Mouse (Mus musculus) hindbrain, embryonic 12.5 days (tissue): ENCODE data around the gene Igf2bp2. TPM values are rescaled to one million over a fixed set of nuclear protein-coding genes. Genes with fewer than 3 reads are reported as not detected.
A peak's percentile ranks its signal among the peaks of the same experiment; 100 is the strongest.

Source experiments
- ATAC-seq: fragments of 200-750 bp; cut with Nextera tagmentation; 2 replicates; pipeline ENCODE4 v1.8.0; 2017; ENCODE audit warnings: moderate TSS enrichment; ENCODE audit not compliant: low FRiP score
- H3K27ac ChIP-seq: fragments of 300-500 bp; sonication (generic); 2 replicates; pipeline ENCODE4 v1.5.1; 2016; ENCODE audit warnings: mild to moderate bottlenecking
- H3K27me3 ChIP-seq: fragments of 300-500 bp; sonication (generic); 2 replicates; pipeline ENCODE4 v1.6.1; 2016; ENCODE audit warnings: mild to moderate bottlenecking
- H3K36me3 ChIP-seq: fragments of 300-500 bp; sonication (generic); 2 replicates; pipeline ENCODE4 v1.6.1; 2016; ENCODE audit warnings: mild to moderate bottlenecking
- H3K4me1 ChIP-seq: fragments of 300-500 bp; sonication (generic); 2 replicates; pipeline ENCODE4 v1.6.1; 2016
- H3K4me2 ChIP-seq: fragments of 300-500 bp; sonication (generic); replicated peaks from 2 replicates; pipeline ENCODE4 v1.6.1; 2016; ENCODE audit warnings: mild to moderate bottlenecking
- H3K4me3 ChIP-seq: fragments of 300-500 bp; sonication (generic); 2 replicates; pipeline ENCODE4 v1.5.1; 2016; ENCODE audit warnings: mild to moderate bottlenecking
- H3K9ac ChIP-seq: fragments of 300-500 bp; sonication (generic); 2 replicates; pipeline ENCODE4 v1.6.1; 2016; ENCODE audit warnings: mild to moderate bottlenecking, moderate library complexity
- H3K9me3 ChIP-seq: fragments of 300-500 bp; sonication (generic); replicated peaks from 2 replicates; pipeline ENCODE4 v1.6.1; 2016; ENCODE audit warnings: mild to moderate bottlenecking
- WGBS: fragments of 180-500 bp; shearing (Covaris S2); methylation state at CpG from one replicate; pipeline ENCODE4 v1.1.7; 2016; 5-methylcytosine and 5-hydroxymethylcytosine counted together
- polyA plus RNA-seq: library from polyadenylated mRNA; unstranded; fragments of >200 nt; fragmentation: Nextera tagmentation; extraction: Ambion mirVana; gene quantifications from 2 replicates; pipeline ENCODE4 v1.2.1, GENCODE M21; 2016

The Igf2bp2 gene
- polyA plus RNA-seq, 1 experiment from 2014 or later, result 93.6 TPM

- Histone ChIP-seq H3K36me3 (no peaks in the 10 kb centered on the region), H3K4me1 (peaks cover 27% of the 10 kb centered on the region), H3K9ac (peak overlapping the region; percentile 97), H3K4me3 (peak overlapping the region; percentile 77), H3K9me3 (no peaks in the 10 kb centered on the region), H3K4me2 (peak overlapping the region; percentile 84), H3K27me3 (no peaks in the 10 kb centered on the region), H3K27ac (peak overlapping the region; percentile 86)
- under 1% methylated on average over 27 of the region's 27 CpGs for WGBS
- ATAC-seq, result peak; percentile 75
These were observed 355 bp upstream of the Igf2bp2 start for GRCm38 (mm10) chr16:22163456-22163851.

- Histone ChIP-seq H3K4me2 (peak overlapping the region; percentile 84), H3K9ac (peak overlapping the region; percentile 97), H3K27me3 (no peaks in the 10 kb centered on the region), H3K9me3 (no peaks in the 10 kb centered on the region), H3K27ac (peak overlapping the region; percentile 86), H3K36me3 (no peaks in the 10 kb centered on the region), H3K4me1 (peaks cover 31% of the 10 kb centered on the region), H3K4me3 (peak overlapping the region; percentile 77)
- under 1% methylated on average over 19 of the region's 19 CpGs for WGBS
- no peak; the same call in 1 of the 2 replicates for ATAC-seq
These were observed 1.0 kb downstream of the Igf2bp2 start for GRCm38 (mm10) chr16:22162066-22162511.

DNA sequence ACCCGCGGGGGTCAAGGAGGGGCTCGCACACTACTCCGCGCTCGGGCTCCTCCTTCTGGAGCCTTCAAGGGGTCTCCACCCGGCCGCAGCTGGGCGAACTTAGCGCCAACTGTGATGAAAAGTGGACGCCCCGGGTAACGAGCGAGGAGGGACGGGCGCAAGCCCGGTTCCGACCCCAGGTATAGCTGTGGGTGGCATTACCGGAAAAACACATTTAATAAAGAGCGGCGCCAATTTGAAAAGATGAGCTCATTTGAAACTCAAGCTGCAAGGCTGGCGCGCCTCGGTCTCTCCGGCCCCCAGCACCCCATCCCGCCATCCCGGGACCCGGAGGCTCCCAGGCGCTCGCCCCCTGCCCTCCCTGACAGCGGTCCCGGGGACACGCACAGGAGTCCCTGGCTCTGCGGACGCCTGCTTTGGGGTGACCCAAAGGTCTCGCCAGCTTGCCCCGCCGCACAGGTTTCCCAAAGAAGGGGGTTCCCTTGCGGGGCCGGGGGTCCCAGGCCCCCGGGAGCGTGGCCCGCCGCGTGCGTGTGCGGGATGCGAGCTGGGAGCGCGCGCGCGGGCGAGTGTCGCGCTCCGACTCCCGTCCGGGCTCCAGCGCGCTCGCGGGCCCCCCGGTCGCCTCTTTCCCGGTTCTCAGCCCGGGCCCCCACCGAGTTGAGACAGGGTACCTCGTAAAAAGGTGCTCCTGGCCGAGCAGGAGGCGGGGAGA lies 1.6 kb downstream of the Igf2bp2 start:
- H3K27me3 ChIP-seq, result no peaks in the 10 kb centered on the region
- H3K4me1 ChIP-seq, result peaks cover 31% of the 10 kb centered on the region
- H3K9me3 ChIP-seq, result no peaks in the 10 kb centered on the region
- no peaks in the 10 kb centered on the region for H3K36me3 ChIP-seq
- peak overlapping the region; percentile 77 for H3K4me3 ChIP-seq
- peak; percentile 32 for ATAC-seq
- H3K27ac ChIP-seq, result peak overlapping the region; percentile 86
- peak overlapping the region; percentile 97 for H3K9ac ChIP-seq
- peak overlapping the region; percentile 84 for H3K4me2 ChIP-seq
- under 1% methylated on average over 71 of the region's 71 CpGs for WGBS

- Histone ChIP-seq H3K27ac (peak overlapping the region; percentile 23; the same call in 1 of the 2 replicates), H3K36me3 (no peaks in the 10 kb centered on the region), H3K27me3 (no peaks in the 10 kb centered on the region), H3K9ac (peak overlapping the region; percentile 97), H3K4me3 (peak overlapping the region; percentile 77), H3K9me3 (no peaks in the 10 kb centered on the region), H3K4me2 (peak overlapping the region; percentile 84), H3K4me1 (peaks cover 31% of the 10 kb centered on the region)
- ATAC-seq, result no peak
- WGBS, result under 1% methylated on average over 16 of the region's 16 CpGs
These were observed 2.5 kb downstream of the Igf2bp2 start for GRCm38 (mm10) chr16:22160386-22161145.

DNA sequence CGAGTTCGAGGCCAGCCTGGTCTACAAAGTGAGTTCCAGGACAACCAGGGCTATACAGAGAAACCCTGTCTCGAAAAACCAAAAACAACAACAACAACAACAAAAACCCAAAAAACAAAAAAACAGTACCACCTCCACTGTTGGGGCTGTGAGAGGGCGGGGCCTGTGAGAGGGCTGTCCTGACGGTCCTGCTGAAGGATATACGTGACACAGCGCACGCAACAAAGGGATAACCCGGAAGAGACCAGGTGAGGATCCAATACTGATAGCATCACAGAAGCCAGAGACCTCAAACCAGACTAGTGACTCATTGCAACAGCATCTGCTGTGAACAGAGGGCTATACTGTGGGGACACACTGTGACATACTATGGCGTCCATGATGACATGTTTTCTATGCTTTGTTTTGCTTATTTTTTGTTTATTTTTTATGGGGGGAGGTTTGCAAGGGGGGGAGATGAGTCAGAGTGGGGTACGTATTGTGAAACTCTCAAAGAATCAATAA lies 10.1 kb downstream of the Igf2bp2 start:
- 91% methylated on average over 11 of the region's 11 CpGs for WGBS
- Histone ChIP-seq H3K27ac (no peak overlapping the region), H3K9me3 (no peaks in the 10 kb centered on the region), H3K4me1 (peaks cover 35% of the 10 kb centered on the region), H3K27me3 (no peaks in the 10 kb centered on the region), H3K4me3 (no peak overlapping the region), H3K9ac (no peak overlapping the region), H3K4me2 (no peak overlapping the region), H3K36me3 (no peaks in the 10 kb centered on the region)
- ATAC-seq, result 0 out of 2 replicates have a peak, but pooled peaks have one; percentile 21

DNA sequence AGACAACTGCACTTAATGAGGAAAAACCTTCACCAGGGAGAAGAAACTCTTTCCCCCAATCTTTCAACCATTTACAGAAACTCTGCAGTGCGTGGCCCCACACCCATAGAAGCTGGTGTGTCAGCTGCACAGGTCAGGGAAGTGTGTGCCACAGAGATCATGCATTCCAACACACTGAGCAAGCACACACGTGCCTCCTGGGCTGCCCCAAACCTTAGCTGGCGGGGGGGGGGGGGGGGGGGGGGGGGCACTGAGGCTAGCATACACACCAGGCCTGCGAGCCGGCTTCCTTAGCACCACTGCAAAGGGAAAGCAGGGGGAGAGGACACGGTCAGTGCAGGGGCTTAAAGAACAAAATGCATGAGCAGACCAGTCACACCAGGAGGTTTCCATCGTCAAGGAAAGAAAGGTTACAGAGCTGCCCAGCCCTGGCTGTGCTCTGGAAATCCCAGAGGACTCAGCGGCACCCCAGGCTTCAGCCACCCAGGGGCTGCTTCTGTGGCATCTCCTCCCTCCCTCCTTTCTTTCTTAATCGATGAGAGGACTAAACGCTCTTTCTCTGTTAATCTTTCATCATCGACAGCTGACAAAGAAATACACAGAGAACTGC lies 11.3 kb downstream of the Igf2bp2 start:
- Histone ChIP-seq H3K36me3 (no peaks in the 10 kb centered on the region), H3K27me3 (no peaks in the 10 kb centered on the region), H3K9ac (peak overlapping the region; percentile 33; the same call in 1 of the 2 replicates), H3K4me1 (peaks cover 35% of the 10 kb centered on the region), H3K9me3 (no peaks in the 10 kb centered on the region), H3K4me3 (no peak overlapping the region; the same call in 1 of the 2 replicates), H3K27ac (peak overlapping the region; percentile 55; the same call in 1 of the 2 replicates), H3K4me2 (no peak overlapping the region; the same call in 1 of the 2 replicates)
- WGBS, result 14% methylated on average over 9 of the region's 11 CpGs
- ATAC-seq, result no peak

- H3K27ac ChIP-seq, result no peak overlapping the region
- no peak overlapping the region for H3K9ac ChIP-seq
- ATAC-seq, result no peak
- H3K9me3 ChIP-seq, result no peaks in the 10 kb centered on the region
- no peaks in the 10 kb centered on the region for H3K36me3 ChIP-seq
- peaks cover 35% of the 10 kb centered on the region for H3K4me1 ChIP-seq
- H3K27me3 ChIP-seq, result no peaks in the 10 kb centered on the region
- no peak overlapping the region for H3K4me2 ChIP-seq
- H3K4me3 ChIP-seq, result no peak overlapping the region
- 48% methylated on average over 2 of the region's 2 CpGs for WGBS
These were observed 12.7 kb downstream of the Igf2bp2 start for GRCm38 (mm10) chr16:22150421-22150820.

DNA sequence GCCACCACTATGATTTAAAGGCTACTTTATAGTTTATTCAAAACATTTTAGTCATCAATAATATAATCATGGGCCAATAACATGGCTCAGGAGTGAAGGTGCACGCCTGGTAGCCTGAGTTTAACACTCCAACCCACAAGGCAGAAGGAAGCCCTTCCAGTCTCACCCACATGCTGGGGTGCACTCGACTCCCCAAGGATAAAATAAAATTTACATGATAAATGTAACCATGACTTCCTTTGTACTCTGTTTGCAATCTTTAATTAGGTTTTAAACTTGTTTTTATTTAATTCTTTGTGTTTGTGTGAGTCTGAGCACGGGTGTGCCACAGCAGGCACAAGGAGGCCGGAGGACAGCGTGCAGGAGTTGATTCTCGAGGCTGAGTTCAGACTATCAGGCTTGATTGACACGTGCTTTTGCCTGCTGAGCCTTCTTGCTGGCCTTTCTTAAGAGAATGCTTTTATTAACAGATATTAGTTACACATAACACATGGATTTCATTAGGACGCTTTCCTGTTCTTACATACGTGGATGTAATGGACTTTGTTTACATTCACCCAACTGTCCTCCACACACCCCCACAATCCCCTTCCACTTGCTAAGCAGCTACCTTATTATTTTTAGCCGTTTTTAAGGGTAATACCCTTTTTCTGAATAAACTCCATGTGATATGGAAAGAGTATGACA lies 13.3 kb downstream of the Igf2bp2 start:
- Histone ChIP-seq H3K4me3 (no peak overlapping the region), H3K9ac (no peak overlapping the region), H3K27me3 (no peaks in the 10 kb centered on the region), H3K36me3 (no peaks in the 10 kb centered on the region), H3K4me1 (peaks cover 35% of the 10 kb centered on the region), H3K9me3 (no peaks in the 10 kb centered on the region), H3K27ac (no peak overlapping the region), H3K4me2 (no peak overlapping the region)
- WGBS, result 31% methylated on average over 10 of the region's 10 CpGs
- no peak for ATAC-seq

DNA sequence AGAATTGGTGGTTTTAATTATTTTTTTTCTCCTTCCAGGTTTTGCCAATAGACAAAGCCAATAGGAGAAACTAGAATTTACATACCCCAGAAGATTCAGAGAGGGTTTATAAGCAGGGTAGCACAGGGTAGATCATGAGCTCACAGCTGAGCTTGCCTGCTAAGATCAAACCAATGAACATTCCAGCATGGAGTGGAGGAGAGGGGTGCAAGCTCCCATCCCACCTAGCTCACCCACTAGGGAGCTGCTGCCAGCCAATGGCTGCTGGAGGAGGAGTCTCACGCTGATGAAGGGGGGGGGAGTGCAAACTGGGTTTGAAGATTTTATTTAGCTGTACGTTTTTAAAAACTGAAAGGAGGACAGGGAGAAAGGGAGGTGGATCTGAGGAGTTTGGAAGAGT lies 14.0 kb downstream of the Igf2bp2 start:
- ATAC-seq, result no peak
- 30% methylated on average over 2 of the region's 2 CpGs for WGBS

GRCm38 (mm10) chr16:22147131-22147530 lies 16.0 kb downstream of the Igf2bp2 start:
- H3K27me3 ChIP-seq, result no peaks in the 10 kb centered on the region
- WGBS, result 59% methylated on average over 1 of the region's 1 CpGs
- H3K4me3 ChIP-seq, result no peak overlapping the region
- H3K9me3 ChIP-seq, result no peaks in the 10 kb centered on the region
- no peak overlapping the region for H3K27ac ChIP-seq
- H3K36me3 ChIP-seq, result 0 out of 2 replicates have a peak, but pooled peaks cover 3% of the 10 kb centered on the region
- no peak overlapping the region for H3K4me2 ChIP-seq
- no peak for ATAC-seq
- no peak overlapping the region for H3K9ac ChIP-seq
- peaks cover 27% of the 10 kb centered on the region for H3K4me1 ChIP-seq

More for the DNA sequence above, 14.0 kb downstream of the Igf2bp2 start:
- no peak overlapping the region for H3K4me2 ChIP-seq
- no peaks in the 10 kb centered on the region for H3K36me3 ChIP-seq
- H3K27ac ChIP-seq, result no peak overlapping the region
- H3K9ac ChIP-seq, result no peak overlapping the region
- H3K4me3 ChIP-seq, result no peak overlapping the region
- peaks cover 35% of the 10 kb centered on the region for H3K4me1 ChIP-seq
- H3K27me3 ChIP-seq, result no peaks in the 10 kb centered on the region
- H3K9me3 ChIP-seq, result no peaks in the 10 kb centered on the region

GRCm38 (mm10) chr16:22146071-22146470 lies 17.0 kb downstream of the Igf2bp2 start:
- Histone ChIP-seq H3K27me3 (no peaks in the 10 kb centered on the region), H3K4me2 (no peak overlapping the region), H3K4me3 (no peak overlapping the region), H3K36me3 (0 out of 2 replicates have a peak, but pooled peaks cover 3% of the 10 kb centered on the region), H3K9ac (no peak overlapping the region), H3K9me3 (no peaks in the 10 kb centered on the region), H3K27ac (no peak overlapping the region), H3K4me1 (peaks cover 20% of the 10 kb centered on the region)
- no peak for ATAC-seq
- 90% methylated on average over 7 of the region's 7 CpGs for WGBS
